Mouse (Mus musculus) heart, embryonic 15.5 days (tissue): ENCODE data around the gene Polr1a. TPM values are rescaled to one million over a fixed set of nuclear protein-coding genes. Genes with fewer than 3 reads are reported as not detected.
A peak's percentile ranks its signal among the peaks of the same experiment; 100 is the strongest.
"Not testable (repeated sequence)": the region's sequence is repeated elsewhere in the genome, so short reads cannot be mapped to it uniquely, and the experiment has no call there.

Source experiments
- ATAC-seq: fragments of 200-750 bp; cut with Nextera tagmentation; replicated peaks from 2 replicates; pipeline ENCODE4 v1.8.0; 2017; ENCODE audit warnings: low read depth, moderate TSS enrichment; ENCODE audit not compliant: insufficient number of reproducible peaks, insufficient read depth, low FRiP score
- H3K27ac ChIP-seq: fragments of 300-500 bp; sonication (generic); 2 replicates; pipeline ENCODE4 v1.5.1; 2015; ENCODE audit warnings: mild to moderate bottlenecking, inconsistent platforms
- H3K27me3 ChIP-seq: fragments of 300-500 bp; sonication (generic); 2 replicates; pipeline ENCODE4 v1.6.1; 2015; ENCODE audit warnings: inconsistent platforms
- H3K36me3 ChIP-seq: fragments of 300-500 bp; sonication (generic); 2 replicates; pipeline ENCODE4 v1.6.1; 2015; ENCODE audit warnings: mild to moderate bottlenecking, inconsistent platforms
- H3K4me1 ChIP-seq: fragments of 300-500 bp; sonication (generic); replicated peaks from 2 replicates; pipeline ENCODE4 v1.6.1; 2015; ENCODE audit warnings: inconsistent platforms
- H3K4me2 ChIP-seq: fragments of 300-500 bp; sonication (generic); 2 replicates; pipeline ENCODE4 v1.6.1; 2015; ENCODE audit warnings: inconsistent platforms, mild to moderate bottlenecking, moderate library complexity
- H3K4me3 ChIP-seq: fragments of 300-500 bp; sonication (generic); 2 replicates; pipeline ENCODE4 v1.5.1; 2015; ENCODE audit warnings: mild to moderate bottlenecking, inconsistent platforms
- H3K9ac ChIP-seq: fragments of 300-500 bp; sonication (generic); 2 replicates; pipeline ENCODE4 v1.6.1; 2015; ENCODE audit warnings: mild to moderate bottlenecking, inconsistent platforms
- H3K9me3 ChIP-seq: fragments of 300-500 bp; sonication (generic); replicated peaks from 2 replicates; pipeline ENCODE4 v1.6.1; 2016; ENCODE audit warnings: inconsistent platforms
- WGBS: fragments of 180-500 bp; shearing (Covaris S2); methylation state at CpG from one replicate; pipeline ENCODE4 v1.1.7; 2015; ENCODE audit warnings: mixed read lengths; 5-methylcytosine and 5-hydroxymethylcytosine counted together
- polyA plus RNA-seq: library from polyadenylated mRNA; unstranded; fragments of >200 nt; fragmentation: Nextera tagmentation; extraction: Ambion mirVana; gene quantifications from 2 replicates; pipeline ENCODE4 v1.2.1, GENCODE M21; 2015

The Polr1a gene
- polyA plus RNA-seq, 1 experiment from 2014 or later = 19.7 TPM

DNA sequence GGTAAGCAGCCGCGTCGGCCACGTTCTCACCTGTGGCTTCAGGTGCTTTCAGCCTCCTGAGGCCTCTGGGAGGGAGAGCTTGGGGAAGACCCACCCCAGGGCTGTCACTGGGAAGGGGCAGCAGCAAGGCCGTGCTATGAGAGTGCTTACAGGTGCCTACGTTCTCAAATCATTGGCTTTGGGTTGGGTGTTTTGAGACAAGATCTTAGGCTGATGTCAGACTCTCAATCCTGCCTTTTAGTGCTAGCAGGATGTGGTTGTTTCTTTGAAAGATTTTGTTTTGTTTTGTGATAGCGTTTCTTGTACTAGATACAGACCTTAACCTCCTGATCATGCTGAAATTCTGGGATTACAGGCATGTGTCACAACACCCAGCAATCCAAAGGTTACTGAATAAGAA is 11.9 kb downstream of the Polr1a start:
- Histone ChIP-seq H3K27ac (no peak overlapping the region), H3K27me3 (no peaks in the 10 kb centered on the region), H3K4me2 (no peak overlapping the region), H3K9me3 (no peaks in the 10 kb centered on the region), H3K4me3 (no peak overlapping the region), H3K4me1 (no peaks in the 10 kb centered on the region), H3K36me3 (peaks cover 88% of the 10 kb centered on the region), H3K9ac (no peak overlapping the region)
- 91% methylated on average over 7 of the region's 7 CpGs for WGBS
- no peak for ATAC-seq

DNA sequence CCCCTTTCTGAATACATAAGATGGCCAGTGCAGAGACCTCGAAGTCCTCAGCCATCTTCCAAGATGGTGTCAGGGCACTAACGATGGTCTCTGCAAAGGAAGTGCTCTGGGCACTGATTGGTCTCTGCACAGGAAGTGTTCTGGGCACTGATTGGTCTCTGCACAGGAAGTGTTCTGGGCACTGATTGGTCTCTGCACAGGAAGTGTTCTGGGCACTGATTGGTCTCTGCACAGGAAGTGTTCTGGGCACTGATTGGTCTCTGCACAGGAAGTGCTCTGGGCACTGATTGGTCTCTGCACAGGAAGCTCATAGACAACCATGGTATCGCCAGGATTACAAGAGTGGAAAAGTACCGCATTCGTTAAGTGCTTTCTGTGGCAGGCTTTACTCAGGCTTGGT is 16.4 kb downstream of the Polr1a start:
- 78% methylated on average over 5 of the region's 5 CpGs for WGBS
- not testable (repeated sequence) for H3K9ac ChIP-seq, H3K4me2 ChIP-seq, H3K27me3 ChIP-seq, H3K27ac ChIP-seq, ATAC-seq, H3K4me3 ChIP-seq, H3K9me3 ChIP-seq, H3K4me1 ChIP-seq
- H3K36me3 ChIP-seq = peaks cover 81% of the 10 kb centered on the region

DNA sequence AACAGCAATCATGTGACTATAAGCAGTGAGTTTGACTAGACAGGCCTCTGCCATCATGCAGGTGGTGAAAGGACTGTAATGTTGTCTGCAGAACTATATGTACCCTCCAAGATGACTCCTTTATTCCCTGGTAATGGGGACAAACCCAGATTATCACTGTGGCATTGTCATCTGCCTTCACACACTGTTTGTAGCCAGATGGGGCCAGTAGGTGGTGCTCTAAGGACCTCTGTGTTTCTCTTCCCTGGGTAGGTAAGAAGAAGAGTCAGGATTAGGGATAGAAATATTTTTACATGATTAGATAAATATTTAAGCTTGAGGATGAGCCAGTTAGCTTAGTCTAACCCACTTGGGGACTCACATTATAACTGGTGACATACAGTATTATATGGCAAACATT is 19.1 kb downstream of the Polr1a start:
- no peaks in the 10 kb centered on the region for H3K27me3 ChIP-seq
- H3K36me3 ChIP-seq = peaks cover 80% of the 10 kb centered on the region
- no peak overlapping the region for H3K27ac ChIP-seq
- ATAC-seq = no peak
- no peaks in the 10 kb centered on the region for H3K4me1 ChIP-seq
- H3K9me3 ChIP-seq = no peaks in the 10 kb centered on the region
- no peak overlapping the region for H3K9ac ChIP-seq
- no peak overlapping the region for H3K4me3 ChIP-seq
- H3K4me2 ChIP-seq = no peak overlapping the region

DNA sequence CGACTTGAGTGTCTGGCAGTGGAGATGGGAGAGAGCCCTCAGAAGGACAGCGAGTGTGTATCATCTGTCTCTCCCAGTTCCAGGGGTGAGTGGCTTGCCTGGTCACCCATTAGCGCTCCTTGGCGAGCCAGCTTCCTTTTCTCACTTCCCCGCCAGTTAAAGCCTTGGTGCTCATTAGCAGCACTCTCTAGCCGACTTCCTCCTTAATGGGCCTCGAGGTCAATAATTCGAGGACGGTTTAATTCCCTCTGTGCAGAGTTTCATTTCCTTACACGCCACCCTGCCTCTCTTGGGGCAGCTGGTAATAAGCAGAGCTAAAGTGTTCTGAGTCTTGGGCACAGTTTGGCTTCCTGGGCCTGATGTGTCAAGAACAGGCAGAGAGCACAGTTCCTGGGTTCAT is 21.2 kb downstream of the Polr1a start:
- no peaks in the 10 kb centered on the region for H3K27me3 ChIP-seq
- WGBS = 84% methylated on average over 10 of the region's 10 CpGs
- no peak overlapping the region for H3K9ac ChIP-seq
- no peak for ATAC-seq
- no peak overlapping the region for H3K4me3 ChIP-seq
- H3K9me3 ChIP-seq = no peaks in the 10 kb centered on the region
- peaks cover 61% of the 10 kb centered on the region for H3K36me3 ChIP-seq
- H3K27ac ChIP-seq = no peak overlapping the region
- H3K4me1 ChIP-seq = peaks cover 16% of the 10 kb centered on the region
- H3K4me2 ChIP-seq = no peak overlapping the region

DNA sequence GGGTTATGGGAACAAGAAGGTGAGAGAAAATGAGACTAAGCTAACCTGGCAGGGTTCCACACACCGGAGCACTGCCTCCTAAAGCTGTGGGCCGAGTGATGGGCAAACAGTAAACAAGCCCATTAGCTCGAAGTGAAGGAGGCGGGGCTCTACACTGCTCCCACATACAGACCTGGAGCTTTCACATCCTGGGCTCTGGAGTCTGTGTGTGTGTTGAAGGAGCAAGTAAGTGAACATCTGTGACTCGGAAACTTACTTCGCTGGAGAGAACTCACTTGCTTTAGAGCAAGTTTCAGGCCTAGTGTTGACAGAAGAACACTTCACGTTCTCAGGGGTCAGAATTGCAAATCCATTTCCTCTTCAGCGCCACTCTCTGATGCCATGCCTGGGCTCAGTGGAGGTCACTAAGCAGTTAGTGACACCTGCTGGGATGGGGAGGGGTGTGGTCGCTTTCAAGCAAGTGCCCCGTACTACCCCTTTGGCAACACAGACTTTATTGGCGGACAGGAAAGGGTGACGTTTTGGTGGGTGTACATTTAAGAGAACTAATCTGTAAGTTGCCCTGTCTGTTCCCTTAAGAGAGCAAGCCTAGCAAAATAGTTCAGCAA is 22.1 kb downstream of the Polr1a start:
- ATAC-seq = no peak
- peaks cover 25% of the 10 kb centered on the region for H3K4me1 ChIP-seq
- no peaks in the 10 kb centered on the region for H3K27me3 ChIP-seq
- no peak overlapping the region for H3K27ac ChIP-seq
- WGBS = 79% methylated on average over 12 of the region's 12 CpGs
- H3K9ac ChIP-seq = no peak overlapping the region
- no peaks in the 10 kb centered on the region for H3K9me3 ChIP-seq
- H3K4me2 ChIP-seq = no peak overlapping the region
- no peak overlapping the region for H3K4me3 ChIP-seq
- H3K36me3 ChIP-seq = peaks cover 56% of the 10 kb centered on the region

DNA sequence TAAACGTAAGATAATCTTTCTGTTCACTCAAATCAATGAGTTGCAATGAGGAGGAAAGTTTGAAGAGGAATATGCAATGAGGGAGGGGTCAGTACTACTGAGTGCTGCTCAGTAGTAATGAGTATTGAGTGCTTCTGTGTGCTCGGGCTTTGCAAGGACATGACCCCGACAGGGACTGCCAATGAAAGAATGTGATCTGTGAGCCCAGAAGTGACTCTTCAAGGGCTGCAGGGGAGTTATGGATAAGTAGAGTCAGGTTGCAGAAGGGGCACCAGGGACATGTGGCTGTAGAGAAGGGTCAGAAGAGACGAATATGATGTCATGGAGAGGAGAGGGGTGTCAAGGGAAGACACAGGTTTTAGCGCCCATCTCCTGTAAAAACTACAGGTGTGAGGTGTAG is 23.5 kb downstream of the Polr1a start:
- Histone ChIP-seq H3K36me3 (peaks cover 56% of the 10 kb centered on the region), H3K9me3 (no peaks in the 10 kb centered on the region), H3K27ac (no peak overlapping the region), H3K27me3 (no peaks in the 10 kb centered on the region), H3K4me3 (no peak overlapping the region), H3K4me1 (peaks cover 29% of the 10 kb centered on the region), H3K4me2 (no peak overlapping the region), H3K9ac (no peak overlapping the region)
- WGBS = 57% methylated on average over 5 of the region's 5 CpGs
- no peak for ATAC-seq

DNA sequence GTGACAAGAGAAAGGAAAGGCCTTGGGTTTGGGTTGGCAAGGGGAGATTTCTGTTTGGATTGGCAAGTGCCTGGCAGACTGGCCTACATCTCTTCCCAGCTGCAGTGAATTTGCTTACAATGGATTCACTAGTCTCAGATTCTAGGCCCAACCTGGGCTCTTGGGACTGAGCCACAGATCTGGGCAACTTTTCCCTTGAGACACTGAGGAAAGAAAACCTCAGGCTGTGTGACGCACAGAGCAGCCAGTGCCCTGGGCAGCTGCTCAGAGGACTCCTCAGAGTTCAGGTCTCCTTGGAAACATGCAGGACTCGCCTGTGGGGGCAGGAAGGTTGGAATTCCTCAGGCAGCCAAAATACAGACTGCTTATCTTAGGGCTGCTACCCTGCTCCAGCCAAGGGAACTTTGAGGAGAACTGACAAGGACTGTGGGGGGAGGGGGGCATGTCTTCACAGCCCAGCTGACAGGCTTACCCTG is 25.3 kb downstream of the Polr1a start:
- H3K4me3 ChIP-seq = no peak overlapping the region
- WGBS = 19% methylated on average over 2 of the region's 2 CpGs
- no peaks in the 10 kb centered on the region for H3K9me3 ChIP-seq
- H3K27ac ChIP-seq = peak overlapping the region; percentile 77
- no peak overlapping the region for H3K9ac ChIP-seq
- H3K36me3 ChIP-seq = peaks cover 52% of the 10 kb centered on the region
- peak; percentile 75 for ATAC-seq
- no peak overlapping the region for H3K4me2 ChIP-seq
- H3K4me1 ChIP-seq = peaks cover 29% of the 10 kb centered on the region
- no peaks in the 10 kb centered on the region for H3K27me3 ChIP-seq

DNA sequence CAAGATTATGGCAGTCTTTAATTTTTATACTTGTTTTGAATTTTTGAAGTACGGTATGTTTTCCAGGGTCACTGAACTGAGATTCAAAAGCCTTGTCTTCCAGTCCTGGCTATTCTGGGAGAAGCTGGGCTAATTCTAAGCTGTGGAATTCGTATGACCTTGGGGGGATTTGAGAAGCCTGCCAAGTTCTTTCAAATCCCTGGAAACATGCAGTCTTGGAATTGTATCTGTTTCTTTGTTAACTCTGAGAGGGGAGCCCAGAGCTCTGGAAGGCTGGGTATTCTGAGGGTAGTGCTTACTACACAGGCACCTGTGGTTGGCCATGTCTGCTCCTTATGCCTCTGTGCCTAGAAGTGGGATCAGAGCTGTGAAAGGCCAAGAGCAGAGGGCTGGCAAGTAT is 26.9 kb downstream of the Polr1a start:
- Histone ChIP-seq H3K9ac (no peak overlapping the region), H3K36me3 (peaks cover 40% of the 10 kb centered on the region), H3K9me3 (no peaks in the 10 kb centered on the region), H3K27ac (peak overlapping the region; percentile 77), H3K4me2 (no peak overlapping the region), H3K27me3 (no peaks in the 10 kb centered on the region), H3K4me3 (no peak overlapping the region), H3K4me1 (peaks cover 38% of the 10 kb centered on the region)
- WGBS = 27% methylated on average over 2 of the region's 2 CpGs
- no peak for ATAC-seq

DNA sequence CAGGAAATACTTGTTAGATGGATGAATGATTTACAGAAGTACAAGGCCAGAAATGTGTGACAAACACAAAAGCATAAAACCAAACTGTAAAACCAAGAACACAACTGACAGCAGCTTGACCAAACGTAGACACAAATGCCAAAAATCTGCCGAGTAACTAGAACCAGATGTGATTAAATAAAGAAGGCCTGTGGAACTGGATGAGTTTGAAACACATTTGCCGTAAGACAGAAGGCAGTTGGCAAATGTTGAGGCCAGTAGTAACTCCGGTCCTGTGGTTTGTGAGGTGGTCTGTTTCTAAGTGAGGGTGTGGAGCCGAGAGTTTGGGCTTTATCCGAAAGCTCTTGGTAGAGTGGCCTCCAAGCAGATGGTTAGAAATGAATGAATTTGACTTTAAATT is 32.1 kb downstream of the Polr1a start:
- H3K36me3 ChIP-seq = peaks cover 43% of the 10 kb centered on the region; the same call in 1 of the 2 replicates
- WGBS = 69% methylated on average over 6 of the region's 6 CpGs
- ATAC-seq = no peak

DNA sequence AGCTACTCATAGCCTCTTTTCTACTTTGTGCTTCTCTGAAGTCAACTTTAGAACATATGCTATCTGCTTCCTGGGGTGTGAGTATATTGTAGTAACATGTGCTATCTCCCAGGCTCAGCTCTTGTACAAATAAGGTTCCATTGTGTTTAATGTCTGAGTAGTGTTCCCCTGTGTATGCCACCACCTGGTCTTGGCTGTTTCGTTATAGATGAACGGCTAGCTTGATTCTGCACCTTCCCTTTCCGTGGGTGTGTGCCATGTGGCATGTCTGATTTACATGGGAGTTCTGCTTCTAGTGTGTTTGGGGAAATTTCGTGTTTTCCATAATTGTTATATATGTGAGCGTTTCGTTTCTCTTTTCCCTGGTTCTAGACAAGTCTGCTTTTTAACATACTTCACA is 36.2 kb downstream of the Polr1a start:
- no peak for ATAC-seq
- no peak overlapping the region for H3K4me2 ChIP-seq
- H3K4me1 ChIP-seq = peaks cover 5% of the 10 kb centered on the region
- H3K9me3 ChIP-seq = no peaks in the 10 kb centered on the region
- 83% methylated on average over 6 of the region's 6 CpGs for WGBS
- H3K36me3 ChIP-seq = peaks cover 39% of the 10 kb centered on the region
- H3K4me3 ChIP-seq = no peak overlapping the region
- no peak overlapping the region for H3K27ac ChIP-seq
- H3K9ac ChIP-seq = no peak overlapping the region
- no peaks in the 10 kb centered on the region for H3K27me3 ChIP-seq

More for the DNA sequence above, 32.1 kb downstream of the Polr1a start:
- Histone ChIP-seq H3K4me3 (no peak overlapping the region), H3K27ac (no peak overlapping the region), H3K9me3 (no peaks in the 10 kb centered on the region), H3K27me3 (no peaks in the 10 kb centered on the region), H3K9ac (no peak overlapping the region), H3K4me1 (peaks cover 13% of the 10 kb centered on the region), H3K4me2 (no peak overlapping the region)

DNA sequence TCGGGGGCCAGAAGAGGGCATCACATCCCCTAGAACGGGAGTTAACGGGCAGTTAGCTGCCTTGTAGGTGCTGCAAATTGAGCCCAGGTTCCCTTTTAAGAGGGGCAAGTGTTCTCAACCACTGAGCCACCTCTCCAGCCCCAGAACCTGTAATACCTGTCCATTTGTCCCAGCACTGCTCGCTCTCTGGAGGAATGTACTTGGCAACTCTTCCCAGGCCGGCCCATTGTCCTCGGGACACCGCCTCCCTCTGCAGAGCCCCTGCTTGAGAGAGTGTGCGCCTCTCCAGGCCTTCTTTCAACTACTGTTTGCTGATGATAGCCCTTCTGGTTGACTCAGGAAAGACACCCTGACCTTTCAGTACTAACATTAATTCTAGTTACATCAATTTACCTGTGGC is 37.3 kb downstream of the Polr1a start:
- no peak for ATAC-seq
- peaks cover 47% of the 10 kb centered on the region for H3K36me3 ChIP-seq
- H3K4me3 ChIP-seq = no peak overlapping the region
- H3K4me1 ChIP-seq = peaks cover 6% of the 10 kb centered on the region; the same call in 1 of the 2 replicates
- H3K27ac ChIP-seq = no peak overlapping the region
- no peak overlapping the region for H3K9ac ChIP-seq
- no peaks in the 10 kb centered on the region for H3K27me3 ChIP-seq
- 92% methylated on average over 8 of the region's 8 CpGs for WGBS
- H3K4me2 ChIP-seq = no peak overlapping the region
- H3K9me3 ChIP-seq = no peaks in the 10 kb centered on the region

DNA sequence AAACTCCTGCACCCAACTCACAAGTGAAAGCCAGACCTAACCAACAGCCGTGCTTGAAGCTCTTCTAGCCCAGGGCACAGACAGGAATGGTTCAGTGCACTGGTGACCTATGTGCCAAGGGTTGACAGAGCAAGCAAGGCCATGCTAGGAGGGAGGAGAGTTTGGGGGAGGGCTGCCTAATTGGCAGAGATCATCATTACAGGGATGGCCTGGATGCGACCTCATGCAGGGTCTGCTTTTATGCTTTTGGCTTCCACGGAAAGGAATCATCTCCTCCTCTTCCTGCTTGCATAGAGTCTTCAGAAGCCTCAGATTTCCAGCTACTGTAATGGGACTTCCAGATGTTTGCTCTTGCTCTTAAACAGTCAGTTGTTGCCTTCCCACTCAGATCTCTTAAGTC is 40.9 kb downstream of the Polr1a start:
- Histone ChIP-seq H3K27me3 (no peaks in the 10 kb centered on the region), H3K9ac (no peak overlapping the region), H3K27ac (no peak overlapping the region), H3K4me3 (no peak overlapping the region), H3K4me2 (no peak overlapping the region), H3K4me1 (peaks cover 6% of the 10 kb centered on the region), H3K36me3 (peaks cover 59% of the 10 kb centered on the region), H3K9me3 (no peaks in the 10 kb centered on the region)
- 77% methylated on average over 3 of the region's 3 CpGs for WGBS
- no peak for ATAC-seq
